Mouse (Mus musculus) adrenal gland, postnatal 10 days (tissue): Measurements from ENCODE around the gene Pcsk4. TPM values are rescaled to one million over a fixed set of nuclear protein-coding genes. Genes with fewer than 3 reads are reported as not detected.

Source experiments
- DNase-seq: peaks from one replicate; pipeline ENCODE4 v3.0.0; 2021; ENCODE audit warnings: mixed read lengths
- long read RNA-seq, 2 experiments: library from polyadenylated mRNA; stranded (forward); transcript quantifications; one replicate each; pipeline ENCODE4 v2.0.0; 2021
- total RNA-seq, 2 experiments: library from RNA; stranded (reverse); gene quantifications; 2 replicates each; pipeline ENCODE4 v1.2.3; 2021

Pcsk4 gene
- total RNA-seq = 1 to 10 TPM; 4.1 to 7.6 TPM
- long read RNA-seq, experiment 1, partial matches to known transcripts = 4 of 13 reads
- long read RNA-seq, experiment 1, other reads (novel, unspliced or antisense) = 8 of 13 reads
- long read RNA-seq, experiment 2, partial matches to known transcripts = 0 of 5 reads
- long read RNA-seq, experiment 2, other reads (novel, unspliced or antisense) = 5 of 5 reads

- peak; percentile 97 for DNase-seq
Measured at GRCm38 (mm10) chr10:80329273-80330081, at the start of gene Pcsk4, which contains the start of gene Reep6. TSS of gene Pcsk4 (minus strand) at chr10:80329498. TSS of gene Reep6 (plus strand) at chr10:80329953.

- DNase-seq = peak; percentile 58
Measured at GRCm38 (mm10) chr10:80377716-80378115, 48.4 kb upstream of the Pcsk4 start.

GRCm38 (mm10) chr10:80376160-80376559 is 46.9 kb upstream of the Pcsk4 start:
- peak; percentile 94 for DNase-seq

- DNase-seq = peak; percentile 87
Measured at GRCm38 (mm10) chr10:80374063-80374462, 44.8 kb upstream of the Pcsk4 start.

GRCm38 (mm10) chr10:80372706-80373105 is 43.4 kb upstream of the Pcsk4 start:
- DNase-seq = no peak

GRCm38 (mm10) chr10:80371983-80372382 is 42.7 kb upstream of the Pcsk4 start:
- no peak for DNase-seq

GRCm38 (mm10) chr10:80371411-80371966 is 42.2 kb upstream of the Pcsk4 start:
- DNase-seq = peak; percentile 58

GRCm38 (mm10) chr10:80369995-80370747 is 40.9 kb upstream of the Pcsk4 start:
- DNase-seq = no peak

GRCm38 (mm10) chr10:80368392-80368791 is 39.1 kb upstream of the Pcsk4 start:
- no peak for DNase-seq

- DNase-seq = no peak
Measured at GRCm38 (mm10) chr10:80367954-80368353, 38.7 kb upstream of the Pcsk4 start.

GRCm38 (mm10) chr10:80365736-80366135 is 36.4 kb upstream of the Pcsk4 start:
- no peak for DNase-seq

- no peak for DNase-seq
Measured at GRCm38 (mm10) chr10:80363734-80364133, 34.4 kb upstream of the Pcsk4 start.

GRCm38 (mm10) chr10:80357994-80358639 is 28.8 kb upstream of the Pcsk4 start:
- DNase-seq = peak; percentile 61

- DNase-seq = no peak
Measured at GRCm38 (mm10) chr10:80357336-80357735, 28.0 kb upstream of the Pcsk4 start.

GRCm38 (mm10) chr10:80356737-80357136 is 27.4 kb upstream of the Pcsk4 start:
- no peak for DNase-seq

GRCm38 (mm10) chr10:80356001-80356682 is 26.8 kb upstream of the Pcsk4 start, which contains the start of gene Plk5:
TSS of gene Plk5 (plus strand) at chr10:80356459.
- DNase-seq = no peak

GRCm38 (mm10) chr10:80355431-80355830 is 26.1 kb upstream of the Pcsk4 start:
- no peak for DNase-seq

- DNase-seq = no peak
Measured at GRCm38 (mm10) chr10:80352727-80353126, 23.4 kb upstream of the Pcsk4 start.

- DNase-seq = no peak
Measured at GRCm38 (mm10) chr10:80351896-80352295, 22.6 kb upstream of the Pcsk4 start.

GRCm38 (mm10) chr10:80350292-80350691 is 21.0 kb upstream of the Pcsk4 start:
- DNase-seq = peak; percentile 94

- DNase-seq = peak; percentile 37
Measured at GRCm38 (mm10) chr10:80348981-80349380, 19.7 kb upstream of the Pcsk4 start.
